Mouse (Mus musculus) brain, embryonic 14.5 days (tissue): ENCODE measurements around the gene Wasf2.

Experiments
- CTCF ChIP-seq: fragments of 200-500 bp; IDR thresholded peaks from 2 replicates; pipeline ENCODE4 v1.5.1; 2012; ENCODE audit warnings: inconsistent platforms, mild to moderate bottlenecking, moderate library complexity, borderline replicate concordance; ENCODE audit not compliant: insufficient read depth, insufficient read length; ENCODE audit errors: extremely low read depth
- POLR2A ChIP-seq: fragments of 200-500 bp; IDR thresholded peaks from 2 replicates; pipeline ENCODE4 v1.6.1; 2012; ENCODE audit warnings: mild to moderate bottlenecking, inconsistent platforms, borderline replicate concordance; ENCODE audit not compliant: poor library complexity, insufficient read depth, insufficient read length, severe bottlenecking; ENCODE audit errors: extremely low read depth

- no peak for TF ChIP-seq POLR2A
- no peak for TF ChIP-seq CTCF
Measured at GRCm38 (mm10) chr4:133220656-133221055, 90.4 kb downstream of the Wasf2 start.
